Mouse (Mus musculus): ENCODE measurements around the gene Scgb1a1.

DNA sequence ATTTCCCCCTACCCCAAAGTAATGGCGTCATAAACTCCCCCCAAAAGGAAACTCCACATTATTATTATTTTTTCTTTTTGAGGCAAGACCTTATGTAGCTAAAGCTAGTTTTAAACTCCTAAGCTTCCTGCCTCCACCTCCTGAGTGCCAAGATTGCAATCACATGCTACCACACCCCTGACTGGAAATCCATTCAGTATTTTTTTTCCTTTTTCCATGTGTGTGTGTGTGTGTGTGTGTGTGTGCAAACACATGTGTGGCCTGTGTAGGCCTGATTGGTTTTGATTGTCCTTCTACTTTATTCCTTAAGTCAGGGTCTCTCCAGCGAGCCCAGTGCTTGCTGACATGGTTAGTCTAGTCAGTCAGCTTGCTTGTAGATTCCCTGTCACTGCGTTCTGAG is 53.3 kb downstream of the Scgb1a1 start:
- TF ChIP-seq TAL1 (IDR thresholded peaks at IDR 0.05; ENCODE audit: low read length) (no peak), GATA1 (IDR thresholded peaks at IDR 0.05; ENCODE audit: low read length) (no peak)
